9 mouse cellular contexts compared by ENCODE assay signal in genomic region chr11:58010930-58011329, GRCm38 (mm10). TPM values are rescaled to one million over a fixed set of nuclear protein-coding genes. Genes with fewer than 3 reads are reported as not detected.
DNase-seq lines count a peak whose midpoint lies in the region; ATAC-seq and TF ChIP-seq lines count a peak whose summit lies in the region.
"Had no signal": no experiment of that assay in that cellular context is flagged by ENCODE, and none has a peak within 500 bp of the region (broad histone marks: within the 10 kb centered on the region; RNA-seq: fewer than 3 reads in every experiment).

No protein-coding gene starts in this region.

- no peaks in the 10 kb centered on the region for H3K27me3 ChIP-seq in heart, embryonic 13.5 days (replicated peaks)
- H3K27me3 ChIP-seq in G1E (ENCODE audit: insufficient read depth, low read length): no peaks in the 10 kb centered on the region
- H3K27me3 ChIP-seq in hindbrain, embryonic 13.5 days: no peaks in the 10 kb centered on the region
- no peaks in the 10 kb centered on the region for H3K27me3 ChIP-seq in midbrain, embryonic 12.5 days
- H3K27me3 ChIP-seq: Patski had no signal

- intact Hi-C loops in heart, postnatal 10 days (cut with DNase I): loop anchor here (2.0 kb wide), 2 partner anchors 48 to 94 kb away; partner anchors contain the start of gene Cnot8

- no peak for DNase-seq in heart, postnatal 10 days
- DNase-seq in G1E (ENCODE audit: low spot score): no peak
- DNase-seq in embryo, embryonic 10 days (ENCODE audit: low spot score): no peak
- DNase-seq in retina, embryonic 14.5 days (ENCODE audit: low spot score): no peak

- peaks cover 61% of the 10 kb centered on the region for H3K4me1 ChIP-seq in heart, embryonic 13.5 days
- H3K4me1 ChIP-seq in G1E (ENCODE audit: insufficient read depth, low read depth, low read length): peaks cover 66% of the 10 kb centered on the region
- peaks cover 35% of the 10 kb centered on the region for H3K4me1 ChIP-seq in hindbrain, embryonic 13.5 days (replicated peaks)
- peaks cover 26% of the 10 kb centered on the region for H3K4me1 ChIP-seq in midbrain, embryonic 12.5 days

- ATAC-seq in heart, embryonic 13.5 days (ENCODE audit: extremely low read depth, insufficient number of reproducible peaks, low FRiP score, low TSS enrichment): no peak
- no peak for ATAC-seq in G1E (ENCODE audit: extremely low read depth, insufficient number of reproducible peaks, low FRiP score, poor library complexity, severe bottlenecking)
- no peak for ATAC-seq in hindbrain, embryonic 13.5 days (ENCODE audit: low FRiP score)
- ATAC-seq in midbrain, embryonic 12.5 days (ENCODE audit: low FRiP score, low read depth): no peak
- ATAC-seq in CD4-positive, CD25-positive, alpha-beta regulatory T cell, adult 4 months: no peak
- ATAC-seq: Patski had no signal

- H3K9ac ChIP-seq in heart, embryonic 13.5 days: peak overlapping the region; percentile 99
- H3K9ac ChIP-seq in hindbrain, embryonic 13.5 days: peak overlapping the region; percentile 57; the same call in 1 of the 2 replicates
- no peak overlapping the region for H3K9ac ChIP-seq in midbrain, embryonic 12.5 days (replicated peaks)

- peak overlapping the region; percentile 100 for H3K4me3 ChIP-seq in heart, embryonic 13.5 days
- peak overlapping the region; percentile 98 for H3K4me3 ChIP-seq in G1E (ENCODE audit: low read depth, low read length)
- H3K4me3 ChIP-seq in hindbrain, embryonic 13.5 days: peak overlapping the region; percentile 98
- H3K4me3 ChIP-seq in midbrain, embryonic 12.5 days: peak overlapping the region; percentile 97

- H3K4me2 ChIP-seq in heart, embryonic 13.5 days: peak overlapping the region; percentile 94
- peak overlapping the region; percentile 84 for H3K4me2 ChIP-seq in hindbrain, embryonic 13.5 days
- peak overlapping the region; percentile 91 for H3K4me2 ChIP-seq in midbrain, embryonic 12.5 days (replicated peaks)

- peak overlapping the region; percentile 7 for H3K27ac ChIP-seq in heart, embryonic 13.5 days (replicated peaks)
- H3K27ac ChIP-seq in hindbrain, embryonic 13.5 days: no peak overlapping the region
- H3K27ac ChIP-seq in midbrain, embryonic 12.5 days (replicated peaks): no peak overlapping the region

- H3K9me3 ChIP-seq in heart, embryonic 13.5 days: no peaks in the 10 kb centered on the region
- no peaks in the 10 kb centered on the region for H3K9me3 ChIP-seq in G1E (replicated peaks)
- no peaks in the 10 kb centered on the region for H3K9me3 ChIP-seq in hindbrain, embryonic 13.5 days
- no peaks in the 10 kb centered on the region for H3K9me3 ChIP-seq in midbrain, embryonic 12.5 days

- no peak for TF ChIP-seq CTCF in G1E (IDR thresholded peaks at IDR 0.05; ENCODE audit: low read depth, low read length)

- no peaks in the 10 kb centered on the region for H3K36me3 ChIP-seq in heart, embryonic 13.5 days
- H3K36me3 ChIP-seq in G1E (replicated peaks): peaks cover 15% of the 10 kb centered on the region
- H3K36me3 ChIP-seq in hindbrain, embryonic 13.5 days: no peaks in the 10 kb centered on the region
- no peaks in the 10 kb centered on the region for H3K36me3 ChIP-seq in midbrain, embryonic 12.5 days

- 6% methylated on average over 1 of the region's 1 CpGs for WGBS in heart, embryonic 13.5 days
- WGBS in hindbrain, embryonic 13.5 days: 42% methylated on average over 1 of the region's 1 CpGs
- WGBS in midbrain, embryonic 12.5 days: 46% methylated on average over 1 of the region's 1 CpGs

RNA-seq across cellular contexts. Expression of gene Larp1, which starts 2.1 kb away (rescaled TPM):
- polyA plus RNA-seq in heart, embryonic 13.5 days (2015; fragmentation: Nextera tagmentation; extraction: Ambion mirVana): 11.7 and 12.8 TPM in 2 replicates
- 10 to 100 TPM; 57.8 to 61.3 TPM for total RNA-seq in heart, postnatal 10 days (2021)
- 184 and 189 TPM in 2 replicates for total RNA-seq in G1E (2014; fragmentation: Nextera tagmentation)
- 31.4 and 34.7 TPM in 2 replicates for total RNA-seq in G1E (2017)
- polyA plus RNA-seq in G1E (2012): 111 and 123 TPM in 2 replicates
- polyA plus RNA-seq in hindbrain, embryonic 13.5 days (2015; fragmentation: Nextera tagmentation; extraction: Ambion mirVana): 16.4 and 17.4 TPM in 2 replicates
- polyA plus RNA-seq in midbrain, embryonic 12.5 days (2016; fragmentation: Nextera tagmentation; extraction: Ambion mirVana): 15.3 TPM in 2 replicates
- polyA plus RNA-seq in CD4-positive, CD25-positive, alpha-beta regulatory T cell, adult 4 months (2017; shearing (Covaris generic)): 10 to 100 TPM; 27.0 to 36.1 TPM
